Mouse (Mus musculus): ENCODE measurements around the gene Clcc1. TPM values are rescaled to one million over a fixed set of nuclear protein-coding genes. Genes with fewer than 3 reads are reported as not detected.
"Not testable (repeated sequence)": the region's sequence is repeated elsewhere in the genome, so short reads cannot be mapped to it uniquely, and the experiment has no call there.

The Clcc1 gene
- 10 to 100 TPM; 24.3 to 25.2 TPM for total RNA-seq (2021)
- long read RNA-seq, experiment 1, transcript Clcc1-202 (12 exons, 2,043 nt) = major isoform, 5 of 28 reads
- long read RNA-seq, experiment 1, partial matches to known transcripts = 2 of 28 reads
- long read RNA-seq, experiment 1, other reads (novel, unspliced or antisense) = 21 of 28 reads
- long read RNA-seq, experiment 2, transcript Clcc1-202 (12 exons, 2,043 nt) = major isoform, 13 of 33 reads
- long read RNA-seq, experiment 2, partial matches to known transcripts = 1 of 33 reads
- long read RNA-seq, experiment 2, other reads (novel, unspliced or antisense) = 19 of 33 reads

DNA sequence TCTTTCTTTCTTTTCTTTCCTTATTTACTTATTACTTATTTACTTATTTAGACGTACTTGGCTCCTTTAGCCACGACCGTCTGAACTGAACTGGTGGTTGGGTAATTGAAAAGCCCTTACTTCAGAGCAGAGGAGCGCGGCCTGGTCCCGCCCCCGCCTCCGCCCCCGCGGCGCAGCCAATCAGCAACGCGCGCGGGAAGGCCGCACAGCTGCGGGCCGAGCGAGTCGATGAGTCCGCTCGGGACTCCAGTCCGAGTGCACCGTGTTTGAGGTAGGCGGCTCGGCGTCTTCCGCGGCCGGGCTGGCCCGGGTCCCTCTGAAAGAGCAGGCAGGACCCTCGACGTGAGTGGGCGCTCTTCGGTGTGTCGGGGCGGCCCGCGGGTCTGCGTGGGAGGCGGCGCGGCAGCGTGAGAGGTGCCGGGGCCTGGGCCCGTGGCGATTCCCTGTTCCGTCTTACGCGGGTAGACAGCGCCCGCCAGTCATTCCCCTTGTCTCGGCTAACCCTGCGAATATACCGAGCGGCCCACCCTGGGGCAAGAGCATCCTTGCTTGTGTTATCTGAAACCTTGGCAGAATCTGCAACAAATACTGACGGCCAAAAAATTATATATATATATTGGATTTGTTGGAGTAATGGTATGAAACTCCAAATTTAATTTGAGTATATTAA, at the start of gene Clcc1:
TSS of gene Clcc1 (plus strand) at position 204 of the 670 bp plus-strand sequence.
- DNase-seq (ENCODE audit: low spot score in 2 of 2) = peak; percentile 91 to 95

DNA sequence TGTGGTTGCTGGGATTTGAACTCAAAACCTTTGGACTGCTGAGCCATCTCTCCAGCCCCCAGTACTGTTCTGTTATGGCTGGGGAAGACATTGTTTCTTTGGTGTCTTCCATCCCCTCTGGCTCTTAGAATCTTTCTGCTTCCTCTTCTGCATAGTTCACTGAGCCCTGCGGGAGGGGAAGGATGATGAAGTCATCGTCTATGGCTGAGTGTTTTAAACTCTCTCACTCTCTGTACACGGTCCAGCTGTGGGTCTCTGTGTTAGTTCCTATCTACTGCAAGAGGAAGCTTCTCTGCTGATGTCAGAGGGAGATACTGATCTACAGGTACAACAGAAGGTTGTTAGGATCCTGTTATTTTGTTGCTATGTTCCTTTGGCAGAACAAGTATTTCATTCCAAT, 44.8 kb upstream of the Clcc1 start:
- DNase-seq (ENCODE audit: low spot score in 2 of 2) = no peak

- no peak for DNase-seq (ENCODE audit: low spot score in 2 of 2)
Measured at GRCm38 (mm10) chr3:108634761-108635160, 19.0 kb upstream of the Clcc1 start.

GRCm38 (mm10) chr3:108639412-108639811, 14.3 kb upstream of the Clcc1 start:
- DNase-seq (ENCODE audit: low spot score in 2 of 2) = no peak

DNA sequence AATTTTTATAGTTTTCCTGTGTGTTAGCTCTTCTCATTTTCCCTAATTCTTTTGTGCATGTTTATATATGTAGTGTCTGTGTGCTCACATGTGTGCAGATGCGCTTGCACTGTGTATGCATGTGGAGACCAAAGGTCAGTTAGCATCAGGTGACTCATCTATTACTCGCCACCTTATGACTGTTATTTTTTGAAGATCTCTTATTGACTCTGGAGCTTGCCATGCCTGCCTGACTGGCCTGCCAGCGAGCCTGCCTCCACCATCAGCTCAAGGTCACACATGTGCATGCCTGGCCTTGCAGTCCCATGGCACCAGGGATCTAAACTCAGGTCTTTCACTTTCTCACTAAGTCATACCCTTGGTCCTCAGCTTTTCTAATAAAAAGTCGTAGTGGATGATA, 12.7 kb upstream of the Clcc1 start:
- no peak for DNase-seq (ENCODE audit: low spot score in 2 of 2)

GRCm38 (mm10) chr3:108644856-108645255, 8.9 kb upstream of the Clcc1 start:
- no peak for DNase-seq (ENCODE audit: low spot score in 2 of 2)

GRCm38 (mm10) chr3:108646036-108646435, 7.7 kb upstream of the Clcc1 start:
- DNase-seq (ENCODE audit: low spot score in 2 of 2) = peak; percentile 26 to 56

GRCm38 (mm10) chr3:108647681-108648080, 6.0 kb upstream of the Clcc1 start:
- DNase-seq (ENCODE audit: low spot score in 2 of 2) = not testable (repeated sequence)

DNA sequence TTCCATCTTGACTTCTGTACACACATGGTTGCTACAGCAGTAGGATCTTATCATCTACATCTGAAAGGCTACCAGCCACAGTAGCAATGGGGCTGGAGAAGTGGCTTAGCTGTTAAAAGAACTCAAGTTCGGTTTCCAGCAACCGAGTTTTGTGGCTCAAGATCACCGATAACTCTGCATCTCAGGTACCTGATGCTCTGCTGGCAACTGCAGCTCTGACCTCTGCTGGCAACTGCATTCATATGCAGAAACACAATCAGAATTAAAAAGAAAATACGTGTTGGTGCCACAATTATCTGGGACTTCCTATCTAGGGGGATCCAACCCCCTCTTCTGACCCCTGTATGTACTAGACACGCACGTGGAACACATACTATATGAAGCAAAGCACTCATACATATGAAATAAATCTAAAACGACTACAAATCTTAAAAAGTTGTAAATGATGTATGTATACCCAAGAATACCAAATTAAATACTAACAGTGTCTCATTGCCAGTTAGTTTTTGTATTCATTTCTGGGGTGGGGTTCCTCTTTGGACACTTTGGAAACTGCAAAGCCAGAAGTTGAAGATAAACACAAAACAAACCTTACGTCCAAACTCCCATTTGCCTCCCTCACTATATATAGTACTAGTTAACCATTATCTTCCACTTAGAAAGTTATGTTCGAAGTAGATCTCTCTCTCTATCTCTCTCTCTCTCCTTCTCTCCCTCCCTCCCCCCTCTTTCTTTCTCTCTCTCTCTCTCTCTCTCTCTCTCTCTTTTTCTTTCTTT, 659 bp upstream of the Clcc1 start:
- DNase-seq (ENCODE audit: low spot score in 2 of 2) = no peak

- DNase-seq (ENCODE audit: low spot score in 2 of 2) = no peak
Measured at GRCm38 (mm10) chr3:108654566-108654965, 853 bp downstream of the Clcc1 start.

DNA sequence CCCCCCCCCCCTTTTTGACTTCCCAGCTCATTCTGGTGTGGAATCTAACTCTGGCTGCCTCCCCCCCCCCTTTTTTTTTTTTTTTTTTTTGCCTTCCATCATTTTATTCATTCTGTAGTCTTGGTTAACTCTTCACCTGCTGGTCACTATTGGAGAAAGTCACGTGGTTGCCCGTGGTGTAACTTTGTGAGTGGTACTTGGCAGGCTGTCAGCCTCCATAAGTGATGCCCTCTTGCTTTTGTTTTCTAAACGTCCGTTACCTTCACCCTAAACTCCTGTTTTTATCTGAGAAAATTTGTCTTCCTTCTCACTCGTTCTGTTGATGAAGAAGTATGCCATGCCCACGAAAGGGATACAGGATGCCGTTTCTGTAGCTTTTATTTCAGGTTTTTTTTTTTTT, 1.8 kb downstream of the Clcc1 start:
- DNase-seq (ENCODE audit: low spot score in 2 of 2) = no peak

GRCm38 (mm10) chr3:108658612-108659011, 4.9 kb downstream of the Clcc1 start:
- no peak for DNase-seq (ENCODE audit: low spot score in 2 of 2)

- no peak for DNase-seq (ENCODE audit: low spot score in 2 of 2)
Measured at GRCm38 (mm10) chr3:108660941-108661340, 7.2 kb downstream of the Clcc1 start.

DNA sequence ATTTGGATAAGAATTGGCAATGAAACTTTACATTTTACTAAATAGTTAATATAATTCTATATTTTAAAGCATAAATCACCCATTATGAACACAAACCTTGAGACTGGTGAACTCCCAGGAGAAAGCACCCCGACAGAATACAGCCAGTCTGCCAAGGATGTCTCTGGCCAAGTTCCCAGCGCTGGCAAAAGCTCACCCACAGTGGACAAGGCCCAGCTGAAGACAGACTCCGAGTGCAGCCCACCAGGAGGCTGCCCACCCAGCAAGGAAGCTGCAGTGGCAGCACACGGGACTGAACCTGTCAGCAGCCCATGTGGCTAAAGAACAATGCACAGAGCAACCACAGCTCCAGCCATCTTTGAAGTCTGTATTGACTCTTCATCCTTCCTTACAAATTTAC, 22.9 kb downstream of the Clcc1 start:
- peak in 1 of 2 experiments; percentile 26 for DNase-seq (ENCODE audit: low spot score in 2 of 2)

GRCm38 (mm10) chr3:108681004-108681403, 27.3 kb downstream of the Clcc1 start:
- DNase-seq (ENCODE audit: low spot score in 2 of 2) = no peak

GRCm38 (mm10) chr3:108683597-108683996, 29.9 kb downstream of the Clcc1 start:
- DNase-seq (ENCODE audit: low spot score in 2 of 2) = not testable (repeated sequence)

GRCm38 (mm10) chr3:108685701-108686100, 32.0 kb downstream of the Clcc1 start:
- DNase-seq (ENCODE audit: low spot score in 2 of 2) = no peak

DNA sequence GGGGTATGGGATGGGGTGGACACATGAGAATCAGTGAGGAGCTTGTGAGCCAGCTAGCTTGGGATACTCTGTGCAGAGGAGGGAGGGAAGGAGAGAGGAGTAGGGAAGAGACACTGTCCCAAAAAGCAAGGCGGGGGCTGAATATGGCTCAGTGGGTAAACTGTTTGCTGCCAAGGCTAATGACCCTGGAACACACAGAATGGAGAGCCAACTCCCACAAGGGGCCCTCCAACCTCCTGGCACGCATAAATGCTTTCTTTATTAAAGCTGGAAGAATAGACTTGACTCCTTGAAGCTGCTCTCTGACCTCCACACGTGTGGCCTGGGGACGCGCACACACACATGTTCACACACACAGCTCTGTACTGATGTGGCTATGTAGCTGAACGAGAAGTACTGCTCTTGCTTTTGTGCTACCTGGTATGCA, 35.3 kb downstream of the Clcc1 start:
- DNase-seq (ENCODE audit: low spot score in 2 of 2) = no peak

GRCm38 (mm10) chr3:108689446-108689845, 35.7 kb downstream of the Clcc1 start:
- DNase-seq (ENCODE audit: low spot score in 2 of 2) = no peak

GRCm38 (mm10) chr3:108689979-108690378, 36.3 kb downstream of the Clcc1 start:
- DNase-seq (ENCODE audit: low spot score in 2 of 2) = peak in 1 of 2 experiments; percentile 14

- no peak for DNase-seq (ENCODE audit: low spot score in 2 of 2)
Measured at GRCm38 (mm10) chr3:108694321-108694720, 40.6 kb downstream of the Clcc1 start.

DNA sequence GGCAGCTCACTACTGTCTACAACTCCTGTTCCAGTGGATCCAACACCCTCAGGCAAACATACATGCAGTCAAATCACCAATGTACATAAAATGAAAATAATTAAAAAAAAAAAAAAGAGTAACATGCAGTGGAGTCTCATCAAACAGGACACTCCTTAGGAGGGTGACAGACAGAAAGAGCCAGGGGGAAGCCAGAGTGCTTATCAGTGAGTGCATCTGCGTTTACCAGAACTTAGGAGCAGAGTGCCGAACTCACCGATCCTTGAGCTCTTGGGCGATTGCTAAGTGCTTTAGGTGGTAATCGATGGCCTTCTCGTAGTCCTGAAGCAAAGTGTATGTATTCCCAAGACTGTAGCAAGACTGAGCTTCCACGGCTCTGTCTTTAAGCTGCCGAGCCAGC, 44.9 kb downstream of the Clcc1 start:
- DNase-seq (ENCODE audit: low spot score in 2 of 2) = no peak
